Comparison of ENCODE assay signal across 8 mouse cellular contexts in the genomic region with DNA sequence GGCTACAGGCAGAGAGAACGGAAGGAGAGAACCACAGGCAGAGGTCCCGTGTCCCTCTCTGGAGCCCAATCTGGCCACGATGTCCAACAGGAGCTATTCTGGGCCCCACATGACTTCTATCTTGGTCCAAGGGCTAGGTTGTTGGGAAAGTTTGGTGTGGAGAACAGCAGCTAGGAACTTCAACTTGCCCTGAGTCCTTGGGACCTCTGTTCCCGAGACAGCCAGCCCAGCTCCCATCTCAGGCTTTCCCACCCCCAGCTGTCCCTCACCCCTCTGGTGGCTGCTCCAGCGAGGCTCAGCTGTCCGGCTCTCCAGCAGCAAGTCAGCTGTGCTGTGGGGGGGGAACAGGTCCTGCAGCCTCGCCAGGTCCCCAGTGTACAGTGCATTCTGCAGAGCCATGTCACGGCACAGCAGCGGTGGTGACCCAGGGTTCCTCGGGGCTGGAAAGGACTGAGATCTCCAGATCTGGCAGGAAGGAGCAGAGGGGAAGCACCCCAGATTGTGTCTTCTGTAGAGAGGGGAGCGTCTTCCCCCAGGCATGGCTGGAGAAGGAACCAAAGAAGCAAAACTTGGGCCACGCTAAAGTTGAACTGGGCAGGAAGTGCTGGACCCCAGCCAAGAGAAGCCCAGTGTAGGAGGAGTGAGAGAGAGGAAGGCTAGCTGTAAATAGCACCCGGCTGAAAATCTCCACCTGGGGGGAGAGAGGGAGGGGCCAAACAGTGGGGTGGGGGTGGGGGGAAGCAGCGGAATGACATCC. TPM values are rescaled to one million over a fixed set of nuclear protein-coding genes. Genes with fewer than 3 reads are reported as not detected.
A peak's percentile ranks its signal among the peaks of the same experiment; 100 is the strongest.
DNase-seq lines count a peak whose midpoint lies in the region; ATAC-seq and TF ChIP-seq lines count a peak whose summit lies in the region.

Gene Asb10 (minus strand): TSS at position 592 of the 757 bp plus-strand sequence.

- peak within 1 kb of the TSS; percentile 58 for H3K9ac ChIP-seq in MEL (ENCODE audit: control insufficient read depth, low read depth, low read length, poor library complexity, severe bottlenecking)
- H3K9ac ChIP-seq in liver, embryonic 13.5 days = no peak within 1 kb of the TSS
- no peak within 1 kb of the TSS for H3K9ac ChIP-seq in hindbrain, embryonic 11.5 days (ENCODE audit: low read depth, low read length)

- no peak for TF ChIP-seq EP300 in MEL (IDR thresholded peaks at IDR 0.05; ENCODE audit: low read depth in 1 of 2, low read length in 2 of 2)

- TF ChIP-seq CTCF in MEL (IDR thresholded peaks at IDR 0.05 in 2 of 3, conservative IDR thresholded peaks at IDR 0.05 in 1 of 3; ENCODE audit: control insufficient read depth in 1 of 3, insufficient read depth in 1 of 3, low read depth in 2 of 3, low read length in 3 of 3, poor library complexity in 1 of 3, severe bottlenecking in 1 of 3) = no peak
- TF ChIP-seq CTCF in small intestine, adult 2 months (IDR thresholded peaks at IDR 0.05; ENCODE audit: extremely low read depth, insufficient read length, insufficient replicate concordance, low read depth, low read length) = no peak

- H3K27ac ChIP-seq in MEL (ENCODE audit: control insufficient read depth, low read depth, low read length) = no peak within 1 kb of the TSS
- H3K27ac ChIP-seq in liver, embryonic 13.5 days = no peak within 1 kb of the TSS
- no peak within 1 kb of the TSS for H3K27ac ChIP-seq in small intestine, adult 2 months (ENCODE audit: insufficient read depth, low read depth, low read length)
- H3K27ac ChIP-seq in hindbrain, embryonic 11.5 days (ENCODE audit: low read depth, low read length) = no peak within 1 kb of the TSS

- H3K79me2 ChIP-seq in MEL (ENCODE audit: control insufficient read depth, insufficient read depth, low read length, poor library complexity) = no peaks in the 10 kb centered on the region

- H3K4me2 ChIP-seq in liver, embryonic 13.5 days = peak within 1 kb of the TSS; percentile 23; the same call in 1 of the 2 replicates
- H3K4me2 ChIP-seq in hindbrain, embryonic 11.5 days (replicated peaks; ENCODE audit: low read depth, low read length) = no peak within 1 kb of the TSS

- ATAC-seq in granulocyte monocyte progenitor cell, adult 5-6 weeks (replicated peaks; ENCODE audit: poor library complexity, severe bottlenecking) = peak; percentile 71
- ATAC-seq in liver, embryonic 13.5 days (ENCODE audit: low read depth) = peak; percentile 36
- ATAC-seq in hindbrain, embryonic 11.5 days (ENCODE audit: low FRiP score) = no peak

- TF ChIP-seq RAD21 in MEL (IDR thresholded peaks at IDR 0.05; ENCODE audit: low read depth, low read length) = no peak

- peak within 1 kb of the TSS; percentile 23 to 46; a peak in 3 of 4 replicates for H3K4me3 ChIP-seq in MEL (ENCODE audit: control insufficient read depth in 1 of 2, insufficient read depth in 1 of 2, low read depth in 2 of 2, low read length in 2 of 2)
- H3K4me3 ChIP-seq in liver, embryonic 13.5 days (replicated peaks) = no peak within 1 kb of the TSS
- peak within 1 kb of the TSS; percentile 30 for H3K4me3 ChIP-seq in small intestine, adult 2 months (ENCODE audit: low read depth, low read length)
- H3K4me3 ChIP-seq in hindbrain, embryonic 11.5 days (ENCODE audit: low read depth, low read length) = no peak within 1 kb of the TSS

- no peaks in the 10 kb centered on the region for H3K9me3 ChIP-seq in MEL (replicated peaks; ENCODE audit: insufficient read depth, low read length)
- H3K9me3 ChIP-seq in liver, embryonic 13.5 days (replicated peaks) = no peaks in the 10 kb centered on the region
- H3K9me3 ChIP-seq in hindbrain, embryonic 11.5 days (ENCODE audit: control insufficient read depth, low read length) = no peaks in the 10 kb centered on the region

- peaks cover 3% of the 10 kb centered on the region in 2 experiments for H3K27me3 ChIP-seq in MEL (ENCODE audit: control insufficient read depth in 1 of 2, insufficient read depth in 2 of 2, low read length in 2 of 2)
- H3K27me3 ChIP-seq in liver, embryonic 13.5 days = peaks cover 24% of the 10 kb centered on the region
- no peaks in the 10 kb centered on the region; the same call in 1 of the 2 replicates for H3K27me3 ChIP-seq in small intestine, adult 2 months (ENCODE audit: control insufficient read depth, insufficient read depth, low read length)
- H3K27me3 ChIP-seq in hindbrain, embryonic 11.5 days (ENCODE audit: control insufficient read depth, insufficient read depth, low read length) = no peaks in the 10 kb centered on the region

- H3K4me1 ChIP-seq in MEL (ENCODE audit: control insufficient read depth in 1 of 2, insufficient read depth in 2 of 2, low read length in 2 of 2) = peaks cover 0 to 8% of the 10 kb centered on the region in 2 experiments; a peak in 2 of 4 replicates
- peaks cover 11% of the 10 kb centered on the region for H3K4me1 ChIP-seq in liver, embryonic 13.5 days (replicated peaks)
- H3K4me1 ChIP-seq in small intestine, adult 2 months (ENCODE audit: control insufficient read depth, insufficient read depth, insufficient read length, low read length) = peaks cover 5% of the 10 kb centered on the region; the same call in 1 of the 2 replicates
- H3K4me1 ChIP-seq in hindbrain, embryonic 11.5 days (replicated peaks; ENCODE audit: control insufficient read depth, insufficient read depth, low read length) = no peaks in the 10 kb centered on the region; the same call in 1 of the 2 replicates

- DNase-seq in adrenal gland, adult (ENCODE audit: inconsistent age in 2 of 2, low spot score in 1 of 2) = peak; percentile 35 to 76
- DNase-seq in adrenal gland, adult 8-10 months = no peak
- peak; percentile 74 for DNase-seq in MEL (ENCODE audit: low read depth, low spot score)
- DNase-seq in kidney, adult 8-10 months = peak; percentile 21 to 35
- no peak for DNase-seq in liver, embryonic 13.5 days
- DNase-seq in hindbrain, embryonic 11.5 days (ENCODE audit: low spot score) = no peak

- no peaks in the 10 kb centered on the region for H3K36me3 ChIP-seq in MEL (ENCODE audit: control insufficient read depth in 1 of 2, insufficient read depth in 2 of 2, low read length in 2 of 2)
- H3K36me3 ChIP-seq in liver, embryonic 13.5 days = no peaks in the 10 kb centered on the region
- no peaks in the 10 kb centered on the region for H3K36me3 ChIP-seq in small intestine, adult 2 months (ENCODE audit: control insufficient read depth, insufficient read depth, low read length)
- H3K36me3 ChIP-seq in hindbrain, embryonic 11.5 days (ENCODE audit: control insufficient read depth, insufficient read depth, low read length) = no peaks in the 10 kb centered on the region

- no peak for TF ChIP-seq POLR2A in MEL (IDR thresholded peaks at IDR 0.05; ENCODE audit: control insufficient read depth in 1 of 2, insufficient read depth in 1 of 2, low read depth in 1 of 2, low read length in 2 of 2, poor library complexity in 1 of 2)
- no peak for TF ChIP-seq POLR2A in small intestine, adult 2 months (IDR thresholded peaks at IDR 0.05; ENCODE audit: low read depth, low read length)

- WGBS in liver, embryonic 13.5 days (ENCODE audit: insufficient replicate concordance) = 16% methylated on average over 14 of the region's 14 CpGs
- WGBS in small intestine, adult 2 months = 16% methylated on average over 14 of the region's 14 CpGs
- WGBS in hindbrain, embryonic 11.5 days = 48% methylated on average over 14 of the region's 14 CpGs

TF ChIP-seq in MEL, 35 proteins besides CTCF, POLR2A, EP300 and RAD21:
- TF ChIP-seq ELF1 (IDR thresholded peaks at IDR 0.05; ENCODE audit: low read depth, low read length) = peak; percentile 53; the same call in 1 of the 2 replicates
- no peak for TF ChIP-seq NRF1 (IDR thresholded peaks at IDR 0.05; ENCODE audit: insufficient read depth, low read depth, low read length, poor library complexity, severe bottlenecking)

RNA-seq across cellular contexts. Expression of gene Asb10, which starts in this region (rescaled TPM):
- total RNA-seq in adrenal gland, adult 8-10 months (2022) = under 1 TPM; 0.37 to 0.75 (median 0.59) TPM
- total RNA-seq in MEL (2012; rRNA removed) = 0.12 and 0.13 TPM in 2 replicates
- under 1 TPM in 1 of 2 experiments, not detected in 1; 0.32 TPM for polyA plus RNA-seq in MEL (2012; ENCODE audit: insufficient read depth in 1 of 2, insufficient read length in 2 of 2, low read depth in 1 of 2, low replicate concordance in 2 of 2, missing spikeins in 1 of 2)
- total RNA-seq in granulocyte monocyte progenitor cell, adult 5-6 weeks (2014; fragmentation: Nextera tagmentation) = not detected in 2 replicates
- not detected in 2 replicates for total RNA-seq in granulocyte monocyte progenitor cell, adult 5-6 weeks (2017)
- 0.10 and 0.15 TPM in 2 replicates for polyA plus RNA-seq in liver, embryonic 13.5 days (2015; fragmentation: Nextera tagmentation; extraction: Ambion mirVana)
- 0.42 and 0.47 TPM in 2 replicates for polyA plus RNA-seq in small intestine, adult 2 months (2012; rRNA removed)
- polyA plus RNA-seq in hindbrain, embryonic 11.5 days (2014; fragmentation: Nextera tagmentation; extraction: Ambion mirVana) = 0.20 and 0.33 TPM in 2 replicates

Comparison
In these comparisons a context has a peak if more than half of its experiments do, and no peak if none do; other contexts are left out.
1. DNase-seq: peak in adrenal gland, adult (2 of 2) and kidney, adult 8-10 months (2 of 2); none in adrenal gland, adult 8-10 months (single experiment), liver, embryonic 13.5 days (single experiment) and hindbrain, embryonic 11.5 days (single experiment).
2. Peak in DNase-seq, H3K4me3 ChIP-seq and H3K9ac ChIP-seq in MEL; RNA of the gene not detected or under 1 TPM.
3. Peak in ATAC-seq in granulocyte monocyte progenitor cell, adult 5-6 weeks; RNA of the gene not detected or under 1 TPM.
4. Peak in ATAC-seq and H3K4me2 ChIP-seq in liver, embryonic 13.5 days; RNA of the gene not detected or under 1 TPM.